Mouse (Mus musculus) spleen, postnatal 4 days (tissue): ENCODE measurements around the gene Etv6.
A peak's percentile ranks its signal among the peaks of the same experiment; 100 is the strongest.
"Not testable (repeated sequence)": the region's sequence is repeated elsewhere in the genome, so short reads cannot be mapped to it uniquely, and the experiment has no call there.

ENCODE experiments used
- DNase-seq, 2 experiments: peaks; one replicate each; pipeline ENCODE4 v3.0.0; 2022; ENCODE audit warnings: low spot score in 2 of 2

Etv6 gene

GRCm38 (mm10) chr6:134035490-134036405 is at the start of gene Etv6:
Etv6 (plus strand) TSS chr6:134035700.
- DNase-seq: peak; percentile 61 to 78

GRCm38 (mm10) chr6:133986161-133986560 is 49.3 kb upstream of the Etv6 start:
- no peak for DNase-seq

- no peak for DNase-seq
Observed at GRCm38 (mm10) chr6:133987068-133987591, 48.4 kb upstream of the Etv6 start.

- DNase-seq: no peak
Observed at GRCm38 (mm10) chr6:133988011-133988410, 47.5 kb upstream of the Etv6 start.

- DNase-seq: no peak
Observed at GRCm38 (mm10) chr6:133997461-133997860, 38.0 kb upstream of the Etv6 start.

GRCm38 (mm10) chr6:133997935-133998334 is 37.6 kb upstream of the Etv6 start:
- DNase-seq: no peak

GRCm38 (mm10) chr6:134014488-134015110 is 20.9 kb upstream of the Etv6 start:
- DNase-seq: not testable (repeated sequence)

- no peak for DNase-seq
Observed at GRCm38 (mm10) chr6:134018807-134019206, 16.7 kb upstream of the Etv6 start.

- DNase-seq: no peak
Observed at GRCm38 (mm10) chr6:134020821-134021220, 14.7 kb upstream of the Etv6 start.

- no peak for DNase-seq
Observed at GRCm38 (mm10) chr6:134026264-134026663, 9.2 kb upstream of the Etv6 start.

GRCm38 (mm10) chr6:134027022-134027421 is 8.5 kb upstream of the Etv6 start:
- no peak for DNase-seq

- no peak for DNase-seq
Observed at GRCm38 (mm10) chr6:134032451-134032850, 3.0 kb upstream of the Etv6 start.

- DNase-seq: peak in 1 of 2 experiments; percentile 52
Observed at GRCm38 (mm10) chr6:134034436-134034835, 1.1 kb upstream of the Etv6 start.

- peak; percentile 64 to 81 for DNase-seq
Observed at GRCm38 (mm10) chr6:134034904-134035489, 503 bp upstream of the Etv6 start.

GRCm38 (mm10) chr6:134036491-134036911 is 1.0 kb downstream of the Etv6 start:
- DNase-seq: no peak

GRCm38 (mm10) chr6:134036951-134037431 is 1.5 kb downstream of the Etv6 start:
- no peak for DNase-seq

GRCm38 (mm10) chr6:134037960-134038359 is 2.5 kb downstream of the Etv6 start:
- no peak for DNase-seq

- no peak for DNase-seq
Observed at GRCm38 (mm10) chr6:134038881-134039280, 3.4 kb downstream of the Etv6 start.

GRCm38 (mm10) chr6:134039351-134039750 is 3.9 kb downstream of the Etv6 start:
- DNase-seq: no peak

GRCm38 (mm10) chr6:134040312-134040711 is 4.8 kb downstream of the Etv6 start:
- no peak for DNase-seq

- DNase-seq: no peak
Observed at GRCm38 (mm10) chr6:134041286-134041685, 5.8 kb downstream of the Etv6 start.

GRCm38 (mm10) chr6:134041916-134042315 is 6.4 kb downstream of the Etv6 start:
- no peak for DNase-seq
